Mouse (Mus musculus): ENCODE data around the gene Epc2.

Epc2 gene

DNA sequence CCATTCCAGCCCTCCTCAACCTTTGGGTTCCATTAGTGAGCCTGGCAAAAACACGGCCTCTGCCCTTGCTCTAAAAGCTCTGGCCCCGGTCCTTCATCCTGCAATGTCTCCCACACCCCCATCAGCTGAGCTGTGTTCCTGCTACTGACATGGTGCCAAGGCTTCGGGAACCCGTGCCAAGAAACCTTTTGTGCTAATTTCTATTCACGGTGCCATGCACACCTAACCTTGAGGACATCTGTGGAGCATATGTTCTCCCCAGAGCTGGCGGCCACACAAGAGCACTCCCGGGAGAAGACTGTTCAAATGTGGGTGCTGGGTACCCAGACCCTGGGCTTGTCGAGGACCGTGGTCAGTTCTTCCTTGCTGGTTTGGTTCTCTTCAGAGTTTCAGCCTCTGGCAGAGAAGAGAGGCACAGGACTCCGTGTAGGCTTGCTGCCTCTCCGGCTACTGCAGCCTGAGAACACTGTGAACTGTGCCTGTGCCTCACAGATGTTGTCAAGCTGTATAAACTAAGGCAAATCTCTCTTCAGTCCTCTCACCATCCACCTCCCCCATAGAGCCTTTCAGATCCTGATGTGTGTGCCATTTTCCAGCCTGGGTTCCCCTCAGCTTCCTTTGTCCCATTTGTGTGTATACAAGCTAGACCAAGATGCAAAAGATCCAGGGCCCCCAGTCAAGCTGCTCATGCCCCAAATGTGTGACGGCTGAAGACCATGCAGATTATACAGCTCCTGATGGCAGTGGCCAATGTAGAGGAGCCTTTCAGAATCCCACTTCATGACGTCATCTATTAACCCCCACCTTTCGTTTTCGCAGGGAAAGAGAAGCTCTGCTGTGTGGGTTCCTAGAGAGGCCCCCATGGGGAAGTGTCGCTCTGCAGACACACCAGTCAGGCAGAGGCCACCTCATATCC, 118.8 kb downstream of the Epc2 start:
- no peak for DNase-seq (ENCODE audit: low read depth, low spot score)

DNA sequence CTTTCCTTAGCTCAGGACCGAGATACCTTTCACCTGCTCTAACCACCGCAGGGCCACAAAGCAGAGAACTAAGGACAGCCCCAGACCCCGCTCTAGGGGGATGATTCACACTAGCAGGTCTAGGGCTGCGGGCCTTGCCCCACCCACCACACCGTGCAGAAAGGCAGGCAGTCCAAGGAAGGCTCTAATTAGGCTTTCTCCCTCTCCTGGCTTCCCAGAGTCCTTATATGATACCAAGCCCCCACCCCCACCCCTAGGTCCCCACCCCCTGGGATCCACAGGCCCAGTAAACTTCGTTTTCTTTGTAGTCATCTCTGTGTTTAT, 119.5 kb downstream of the Epc2 start:
- DNase-seq (ENCODE audit: low read depth, low spot score): no peak

DNA sequence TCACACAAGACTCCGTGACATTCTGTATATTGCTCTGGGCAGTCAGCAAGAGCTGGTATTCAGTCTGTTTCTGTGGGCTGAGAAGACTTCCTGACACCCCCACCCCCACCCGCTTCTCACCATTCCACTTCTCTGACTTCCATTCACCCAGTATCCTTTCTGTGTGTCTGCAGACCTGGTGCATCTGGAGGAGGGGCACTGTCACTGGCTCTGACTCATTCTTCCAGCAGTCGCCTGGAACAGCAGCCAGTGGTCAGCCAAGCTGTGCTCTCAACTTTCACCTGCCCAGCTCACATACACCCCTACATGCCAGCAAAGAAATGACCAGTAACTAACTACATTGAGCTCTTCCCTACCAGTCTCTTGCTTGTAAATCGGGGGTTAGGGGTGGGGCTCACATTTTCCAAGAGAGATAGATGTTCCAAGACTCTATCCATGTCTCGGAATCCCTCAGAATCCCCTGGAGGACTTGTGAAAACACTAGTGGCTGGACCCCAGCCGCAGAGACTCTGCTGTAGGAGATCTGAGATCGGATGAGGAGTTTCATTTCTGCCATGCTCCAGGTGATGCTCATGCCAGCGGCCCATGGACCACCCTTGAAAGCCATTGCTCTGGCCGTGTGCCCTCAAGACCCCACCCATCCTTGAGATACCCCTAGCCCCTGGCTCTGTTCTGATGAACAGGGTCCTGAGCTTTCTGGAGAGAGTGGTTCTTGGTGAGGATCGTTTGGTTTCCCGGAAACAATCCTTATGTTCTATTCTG, 120.1 kb downstream of the Epc2 start:
- DNase-seq (ENCODE audit: low read depth, low spot score): no peak

DNA sequence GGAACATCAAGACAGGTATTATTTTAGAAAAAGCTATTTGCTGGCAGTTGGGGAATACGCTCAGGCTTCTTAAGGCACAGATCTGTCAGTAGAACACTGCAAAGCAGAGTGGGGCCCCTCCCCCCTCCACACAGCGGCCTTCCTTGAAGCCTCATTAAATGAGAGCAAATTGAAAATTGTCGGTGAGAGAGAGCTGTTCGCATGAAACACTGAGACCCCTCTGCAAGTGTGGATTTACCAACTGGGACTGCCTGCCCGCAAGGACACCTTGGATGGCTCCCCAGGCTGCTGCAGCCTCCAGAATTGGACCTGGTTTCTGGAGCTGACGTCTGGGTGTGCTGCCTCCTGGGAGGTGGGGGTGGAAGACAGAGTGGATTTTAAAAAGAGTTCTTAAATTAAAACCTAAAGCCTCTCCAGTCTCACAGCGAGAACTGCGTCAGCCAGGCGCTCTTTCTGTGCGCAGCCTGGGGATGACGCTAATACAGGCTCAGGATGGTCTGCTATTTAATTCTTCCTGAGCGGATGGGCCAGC, 120.9 kb downstream of the Epc2 start:
- DNase-seq (ENCODE audit: low read depth, low spot score): no peak

DNA sequence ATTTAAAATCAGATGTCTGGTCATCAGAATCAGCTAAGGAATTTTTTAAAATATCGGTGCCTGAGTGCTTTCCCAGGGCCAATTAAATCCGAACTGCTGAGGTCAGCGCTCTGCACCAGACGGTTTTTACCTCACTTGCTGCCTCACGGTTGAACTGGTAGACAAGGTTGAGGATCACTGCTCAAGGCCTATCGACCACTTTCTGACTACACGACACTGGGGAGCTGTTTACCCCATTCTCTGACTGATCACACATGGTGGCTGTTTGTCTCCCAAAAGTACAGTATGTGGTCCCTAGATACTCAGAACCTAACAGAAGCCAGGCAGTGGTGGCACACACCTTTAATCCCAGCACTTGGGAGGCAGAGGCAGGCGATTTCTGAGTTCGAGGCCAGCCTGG, 121.4 kb downstream of the Epc2 start:
- DNase-seq (ENCODE audit: low read depth, low spot score): no peak

DNA sequence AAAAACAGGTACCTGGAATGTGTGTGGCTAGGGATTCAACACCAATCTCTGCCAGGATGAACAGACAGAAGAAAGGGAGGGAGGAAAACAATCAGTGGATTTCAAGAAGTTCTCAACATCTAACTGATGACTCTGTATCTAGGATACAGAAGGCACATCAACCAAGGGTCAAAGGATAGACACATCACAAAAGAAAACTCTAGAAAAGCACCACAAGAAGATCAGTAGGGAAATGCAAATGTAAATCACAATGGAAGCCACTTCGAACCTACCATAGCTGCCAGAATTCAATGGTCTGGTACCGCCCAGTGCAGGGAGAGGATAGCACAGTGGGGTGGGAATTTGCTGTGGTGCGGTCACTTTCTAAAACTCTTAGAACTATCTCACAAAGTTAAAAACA, 122.0 kb downstream of the Epc2 start:
- DNase-seq (ENCODE audit: low read depth, low spot score): no peak

DNA sequence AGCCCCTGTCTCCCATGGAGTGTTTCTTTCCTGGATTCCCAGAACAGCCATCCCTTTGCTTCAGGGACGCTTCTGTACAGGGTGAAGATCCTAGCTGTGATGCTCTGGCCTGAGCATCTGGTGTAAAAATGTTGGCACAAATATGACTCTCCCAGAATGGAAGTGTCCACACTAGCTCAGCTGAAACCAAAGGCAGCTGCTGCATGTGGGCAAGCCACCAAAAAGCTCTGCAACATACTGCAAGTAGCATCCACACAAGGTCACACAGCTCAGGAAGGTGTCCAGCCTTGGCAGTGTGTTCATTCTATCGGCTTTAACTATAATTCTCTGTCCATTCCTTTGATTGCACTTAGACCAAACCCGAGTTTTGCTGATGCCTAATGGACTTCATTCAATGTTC, 129.3 kb downstream of the Epc2 start:
- no peak for DNase-seq (ENCODE audit: low read depth, low spot score)

DNA sequence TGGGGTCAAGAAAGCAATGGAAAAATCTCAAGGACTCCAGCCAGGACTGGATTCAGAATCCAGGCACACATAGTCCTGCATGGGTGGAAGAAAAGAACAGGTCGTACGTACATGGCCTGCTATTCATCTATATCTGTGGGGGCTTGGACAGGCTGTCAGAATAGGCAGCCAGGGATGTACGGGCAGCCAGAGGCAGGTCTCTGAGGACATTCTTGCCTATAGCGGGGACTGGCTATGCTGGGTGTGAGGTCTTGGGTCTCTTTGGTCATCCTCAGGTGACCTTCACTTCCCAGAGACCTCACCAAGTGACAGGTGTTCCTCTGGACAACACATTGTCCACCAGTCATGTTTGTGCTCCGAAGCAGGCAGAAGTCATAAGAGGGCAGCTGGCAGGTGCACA, 131.3 kb downstream of the Epc2 start:
- no peak for DNase-seq (ENCODE audit: low read depth, low spot score)

DNA sequence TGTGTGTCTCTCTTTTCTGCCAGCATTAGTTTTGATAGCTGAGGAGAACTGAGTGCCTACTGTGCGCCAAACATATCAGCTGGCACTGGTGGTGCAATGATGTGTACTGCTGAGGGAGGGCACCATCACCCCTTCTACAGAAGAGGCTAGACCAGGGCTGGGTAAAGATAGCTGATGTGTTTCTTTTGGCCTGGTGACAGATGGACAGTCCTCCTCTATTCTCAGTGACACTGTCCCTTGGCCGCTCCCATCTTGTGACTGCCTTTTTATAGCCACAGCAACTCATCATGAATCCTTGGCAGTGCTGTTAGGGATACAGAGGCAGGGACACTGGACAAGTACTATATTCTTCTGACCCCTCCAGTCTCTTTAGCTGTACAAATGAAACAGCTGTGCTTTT, 132.0 kb downstream of the Epc2 start:
- no peak for DNase-seq (ENCODE audit: low read depth, low spot score)

DNA sequence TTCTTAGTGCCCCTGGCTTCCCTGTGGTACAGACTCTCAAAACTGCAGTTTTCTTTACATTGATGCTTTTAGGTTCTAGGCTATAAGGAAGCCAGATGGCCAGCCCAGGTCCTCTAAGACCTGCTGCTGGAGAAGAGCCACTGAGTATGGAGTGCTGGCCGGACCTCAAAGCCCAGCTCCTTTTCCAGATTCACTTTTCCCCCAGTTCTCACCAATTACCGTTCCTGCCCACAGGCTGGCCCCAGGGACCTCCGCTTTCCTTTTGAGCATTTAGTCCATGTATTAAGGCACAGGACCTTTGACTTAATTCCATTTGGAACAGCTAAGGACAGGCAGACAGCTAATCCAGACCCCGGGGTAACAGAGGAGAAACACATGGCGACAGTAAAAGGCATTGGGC, 139.2 kb downstream of the Epc2 start:
- DNase-seq (ENCODE audit: low read depth, low spot score): no peak

DNA sequence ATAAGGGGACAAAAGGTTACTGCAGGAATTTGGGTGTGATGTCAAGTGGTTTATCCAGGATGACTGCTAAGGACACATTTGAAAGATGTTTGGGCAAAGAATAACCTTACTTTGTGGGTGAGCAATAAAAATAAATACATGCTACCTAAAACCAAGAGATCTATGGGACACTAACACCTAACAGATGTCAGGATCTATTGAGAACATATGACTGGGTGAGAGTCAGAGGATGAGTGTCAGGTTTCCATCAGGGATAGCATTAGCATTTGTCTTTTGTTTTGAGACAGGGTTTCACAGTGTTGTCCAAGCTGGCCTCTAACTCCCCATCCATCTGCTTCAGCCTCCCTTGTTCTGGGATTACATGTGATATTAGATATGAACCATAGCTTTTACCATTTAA, 141.6 kb downstream of the Epc2 start:
- DNase-seq (ENCODE audit: low read depth, low spot score): no peak

DNA sequence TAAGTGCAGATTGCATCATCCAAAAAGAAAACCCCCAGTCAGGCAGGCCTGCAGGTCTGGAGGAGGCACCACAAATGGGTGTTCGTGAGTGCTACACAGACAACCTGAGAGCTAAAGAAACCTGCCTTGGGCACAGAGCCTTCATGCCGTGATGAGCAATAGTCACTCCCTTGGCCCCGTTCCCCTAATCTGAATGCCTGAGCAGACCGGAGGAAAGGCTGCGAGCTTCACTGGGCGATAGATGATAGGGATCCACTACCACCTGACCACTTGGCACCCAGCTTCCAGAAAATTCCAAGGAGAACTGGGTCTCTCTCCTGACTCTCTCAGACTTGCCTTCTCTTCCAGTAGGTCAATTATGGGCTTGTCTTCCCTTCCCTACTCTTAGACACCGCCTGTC, 143.6 kb downstream of the Epc2 start:
- DNase-seq (ENCODE audit: low read depth, low spot score): no peak

DNA sequence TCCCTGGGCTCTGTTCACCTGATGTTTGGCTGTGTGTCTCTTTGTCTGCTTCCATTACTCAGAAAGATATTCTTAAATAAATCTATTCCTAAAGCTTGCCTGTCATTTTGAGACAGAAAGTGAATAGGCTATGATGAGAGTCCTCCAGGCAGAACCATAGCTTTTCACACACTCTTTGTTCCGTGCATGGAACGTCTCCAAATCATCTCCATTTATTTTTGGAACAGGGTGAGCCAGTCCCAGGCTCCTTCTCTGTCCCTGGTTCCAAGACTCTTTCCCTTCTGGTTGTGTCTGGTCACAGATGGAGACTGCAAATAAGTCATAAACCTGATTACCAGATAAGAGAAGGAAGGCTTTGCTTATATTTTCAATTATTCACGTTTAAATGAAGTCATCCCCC, 145.0 kb downstream of the Epc2 start:
- DNase-seq (ENCODE audit: low read depth, low spot score): no peak

DNA sequence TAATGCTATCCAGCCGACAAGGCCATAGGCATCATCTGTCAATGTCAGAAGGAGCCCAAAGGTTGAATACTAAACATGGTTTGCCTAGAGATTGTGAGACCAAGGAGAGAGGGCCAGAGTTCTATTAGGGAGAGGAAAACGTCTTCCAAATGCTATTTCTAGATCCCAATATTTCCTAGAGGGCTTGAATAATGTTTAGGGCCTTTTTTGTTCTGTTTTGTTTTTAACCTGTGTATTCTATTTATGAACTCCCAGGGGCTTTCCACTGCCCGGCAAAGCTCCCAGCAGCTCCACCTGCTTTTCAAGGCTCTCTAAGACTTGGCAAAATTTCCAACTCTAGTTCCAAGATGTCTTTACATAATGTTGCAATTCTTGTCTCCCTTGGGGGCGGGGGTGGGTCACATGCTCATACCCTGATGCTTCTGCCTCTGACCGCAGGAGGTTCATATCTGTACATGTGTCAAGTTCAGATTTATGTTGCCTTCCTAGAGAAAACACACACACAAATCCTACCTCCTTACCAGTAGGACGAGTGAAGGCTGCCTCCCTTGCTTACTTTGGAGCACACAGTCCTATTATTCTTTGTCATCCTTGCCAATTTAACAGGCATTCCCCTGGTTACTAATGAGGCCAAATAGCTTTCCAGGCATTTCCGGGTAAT, 148.9 kb downstream of the Epc2 start:
- no peak for DNase-seq (ENCODE audit: low read depth, low spot score)
